Mouse (Mus musculus): ENCODE results near the gene Fbxl22. TPM values are rescaled to one million over a fixed set of nuclear protein-coding genes. Genes with fewer than 3 reads are reported as not detected.

The Fbxl22 gene
- polyA plus RNA-seq, 1 experiment = 0.30 TPM

DNA sequence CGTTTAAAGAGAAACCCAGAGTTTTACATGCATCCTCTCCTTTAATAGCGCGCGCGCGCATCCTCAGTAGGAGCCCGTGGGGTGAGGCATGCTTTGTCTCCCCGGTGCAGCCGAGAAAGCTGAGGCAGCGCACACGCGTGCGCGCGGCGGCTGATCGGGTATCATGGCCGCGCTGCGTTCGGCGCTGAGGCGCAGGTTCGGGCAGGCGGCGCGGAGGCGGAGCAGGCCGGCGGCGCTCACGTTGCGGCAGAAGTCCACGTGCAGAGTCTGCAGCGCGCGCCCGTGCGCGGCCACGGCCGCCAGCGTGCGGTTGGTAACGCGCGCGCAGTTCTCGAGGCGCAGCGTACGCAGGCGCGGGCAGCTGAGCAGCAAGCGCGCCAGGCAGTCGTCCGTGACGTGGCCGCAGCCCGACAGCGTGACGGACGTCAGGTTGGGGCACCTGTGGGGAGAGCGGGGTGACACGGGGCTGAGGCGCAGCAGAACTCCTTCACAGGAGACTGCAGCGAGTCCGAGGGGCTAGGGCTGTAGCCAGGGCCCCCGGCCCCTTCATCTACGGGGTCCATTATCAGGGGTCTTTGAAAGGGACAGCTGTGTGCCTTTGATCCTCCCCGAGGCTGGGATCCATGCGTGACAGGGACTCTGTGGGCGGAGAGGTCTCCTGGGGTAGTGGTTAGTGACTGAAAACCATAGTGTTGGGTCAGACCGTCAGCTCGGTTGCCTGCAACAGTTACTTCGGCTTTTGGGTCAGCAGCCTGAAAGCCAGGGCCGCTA is 2.6 kb downstream of the Fbxl22 start:
- Histone ChIP-seq H3ac (ENCODE audit: control insufficient read depth, insufficient read length, low read depth) (peak overlapping the region; percentile 63), H3K79me2 (ENCODE audit: control insufficient read depth, insufficient read depth) (no peaks in the 10 kb centered on the region), H3K36me3 (ENCODE audit: control insufficient read depth, insufficient read depth) (peaks cover 23% of the 10 kb centered on the region), H3K79me3 (ENCODE audit: low read depth) (no peaks in the 10 kb centered on the region), H3K4me3 (ENCODE audit: insufficient read depth, poor library complexity, severe bottlenecking) (peak overlapping the region; percentile 41), H3K27me3 (ENCODE audit: control insufficient read depth, insufficient read depth, insufficient read length) (no peaks in the 10 kb centered on the region)
- TF ChIP-seq USF1 (IDR thresholded peaks at IDR 0.05; ENCODE audit: low read depth) (no peak), MAX (IDR thresholded peaks at IDR 0.05) (peak; percentile 88)

- no peak for TF ChIP-seq CTCF (IDR thresholded peaks at IDR 0.05; ENCODE audit: control insufficient read depth, insufficient read depth, insufficient read length)
- no peak for TF ChIP-seq MYOD1 (IDR thresholded peaks at IDR 0.05; ENCODE audit: control insufficient read depth, insufficient read length, low read depth)
- TF ChIP-seq FOSL1 (IDR thresholded peaks at IDR 0.05; ENCODE audit: insufficient read depth, low read length, poor library complexity, severe bottlenecking) = no peak
- H3K36me3 ChIP-seq (ENCODE audit: control insufficient read depth, insufficient read depth) = peaks cover 23% of the 10 kb centered on the region
- H3K79me2 ChIP-seq (ENCODE audit: control insufficient read depth, insufficient read depth) = no peaks in the 10 kb centered on the region
- H3ac ChIP-seq (ENCODE audit: control insufficient read depth, insufficient read length, low read depth) = peak overlapping the region; percentile 35
- no peaks in the 10 kb centered on the region for H3K79me3 ChIP-seq (ENCODE audit: low read depth)
- peak overlapping the region; percentile 41 for H3K4me3 ChIP-seq (ENCODE audit: insufficient read depth, poor library complexity, severe bottlenecking)
- H3K27me3 ChIP-seq (ENCODE audit: control insufficient read depth, insufficient read depth, insufficient read length) = no peaks in the 10 kb centered on the region
Measured at GRCm38 (mm10) chr9:66510944-66511343, 3.4 kb downstream of the Fbxl22 start.

DNA sequence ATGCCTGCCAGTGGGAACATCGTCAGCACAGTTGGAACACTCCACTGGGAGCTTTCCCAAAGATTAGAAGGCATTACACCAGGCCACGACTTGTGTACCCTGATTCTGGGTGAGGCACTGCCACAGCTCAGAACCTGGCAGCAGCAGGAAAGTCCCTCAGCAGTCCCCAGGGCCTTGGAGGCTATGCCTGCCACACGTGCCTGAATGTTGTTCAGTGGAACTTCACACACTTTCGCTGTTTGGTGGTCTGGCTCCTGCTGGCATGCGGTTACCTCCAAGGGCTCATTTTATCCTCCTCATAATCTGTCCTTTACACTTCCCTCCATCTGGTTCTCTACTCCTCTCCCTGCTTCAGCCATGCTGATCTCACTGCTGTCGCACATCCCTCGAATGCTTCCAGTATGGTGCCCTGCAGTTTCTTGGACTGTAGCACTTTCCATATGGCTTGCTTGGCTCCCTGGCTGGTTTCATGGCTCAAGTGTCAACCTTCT is 4.0 kb downstream of the Fbxl22 start:
- Histone ChIP-seq H3K79me3 (ENCODE audit: low read depth) (no peaks in the 10 kb centered on the region), H3K27me3 (ENCODE audit: control insufficient read depth, insufficient read depth, insufficient read length) (no peaks in the 10 kb centered on the region), H3K36me3 (ENCODE audit: control insufficient read depth, insufficient read depth) (peaks cover 29% of the 10 kb centered on the region), H3K79me2 (ENCODE audit: control insufficient read depth, insufficient read depth) (no peaks in the 10 kb centered on the region), H3K4me3 (ENCODE audit: insufficient read depth, poor library complexity, severe bottlenecking) (no peak overlapping the region), H3ac (ENCODE audit: control insufficient read depth, insufficient read length, low read depth) (no peak overlapping the region)
- TF ChIP-seq USF1 (IDR thresholded peaks at IDR 0.05; ENCODE audit: low read depth) (no peak), MYOD1 (IDR thresholded peaks at IDR 0.05; ENCODE audit: control insufficient read depth, insufficient read length, low read depth) (no peak), CTCF (IDR thresholded peaks at IDR 0.05; ENCODE audit: control insufficient read depth, insufficient read depth, insufficient read length) (no peak)

DNA sequence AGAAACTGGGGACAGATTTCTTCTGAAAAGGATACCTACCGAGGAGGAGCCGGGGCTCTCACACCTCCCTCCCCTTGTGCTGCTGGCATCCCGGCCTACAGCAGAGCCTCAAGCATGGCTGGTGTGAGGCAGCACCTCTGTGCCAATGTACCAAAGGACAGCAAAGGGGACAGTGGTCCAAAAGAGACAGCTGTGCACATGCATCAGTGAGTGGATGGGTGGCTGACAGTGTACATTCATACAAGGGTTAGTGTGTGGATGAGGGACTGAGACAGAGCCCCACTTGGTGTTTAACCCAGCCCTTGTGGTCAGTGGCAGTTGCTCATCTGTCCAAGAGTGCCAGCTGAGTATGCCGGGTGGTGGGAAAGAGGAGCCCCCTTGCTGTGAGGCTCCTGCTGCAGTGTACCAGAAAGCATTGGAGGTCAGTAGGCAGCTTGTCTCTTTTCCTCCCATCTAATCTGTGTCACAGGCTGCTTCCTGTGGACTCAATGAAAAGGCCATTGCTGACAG is 5.4 kb downstream of the Fbxl22 start:
- Histone ChIP-seq H3K79me2 (ENCODE audit: control insufficient read depth, insufficient read depth) (no peaks in the 10 kb centered on the region), H3ac (ENCODE audit: control insufficient read depth, insufficient read length, low read depth) (no peak overlapping the region), H3K79me3 (ENCODE audit: low read depth) (no peaks in the 10 kb centered on the region), H3K36me3 (ENCODE audit: control insufficient read depth, insufficient read depth) (peaks cover 31% of the 10 kb centered on the region), H3K4me3 (ENCODE audit: insufficient read depth, poor library complexity, severe bottlenecking) (no peak overlapping the region), H3K27me3 (ENCODE audit: control insufficient read depth, insufficient read depth, insufficient read length) (no peaks in the 10 kb centered on the region)
- TF ChIP-seq FOSL1 (IDR thresholded peaks at IDR 0.05; ENCODE audit: insufficient read depth, low read length, poor library complexity, severe bottlenecking) (no peak), CTCF (IDR thresholded peaks at IDR 0.05; ENCODE audit: control insufficient read depth, insufficient read depth, insufficient read length) (no peak), MAX (IDR thresholded peaks at IDR 0.05) (no peak), CEBPB (IDR thresholded peaks at IDR 0.05; ENCODE audit: low read depth) (no peak), USF1 (IDR thresholded peaks at IDR 0.05; ENCODE audit: low read depth) (no peak), MYOG (IDR thresholded peaks at IDR 0.05; ENCODE audit: control insufficient read depth, extremely low read depth, insufficient read length) (no peak), MYOD1 (IDR thresholded peaks at IDR 0.05; ENCODE audit: control insufficient read depth, insufficient read length, low read depth) (no peak)

DNA sequence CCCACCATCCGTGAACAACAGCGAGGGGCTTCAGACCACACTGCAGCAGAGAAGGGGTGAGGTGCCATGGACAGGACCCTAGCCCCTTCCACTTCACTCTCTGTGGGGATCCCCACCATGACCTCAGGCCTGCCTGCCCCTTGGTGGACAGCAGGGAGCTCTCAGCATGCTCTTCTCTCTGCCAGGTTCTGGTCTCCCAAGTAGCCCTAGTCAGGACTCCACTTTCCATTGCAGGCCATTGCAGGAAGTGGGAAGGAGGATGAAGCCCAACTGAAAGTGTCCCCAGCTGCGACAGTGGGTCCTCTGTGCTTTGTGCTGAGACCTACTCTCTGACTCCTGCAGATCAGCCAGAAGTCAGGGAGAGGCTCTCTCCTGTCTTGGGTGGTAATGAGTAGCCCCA is 6.7 kb downstream of the Fbxl22 start:
- peaks cover 31% of the 10 kb centered on the region for H3K36me3 ChIP-seq (ENCODE audit: control insufficient read depth, insufficient read depth)
- no peak for TF ChIP-seq CTCF (IDR thresholded peaks at IDR 0.05; ENCODE audit: control insufficient read depth, insufficient read depth, insufficient read length)
- no peaks in the 10 kb centered on the region for H3K79me2 ChIP-seq (ENCODE audit: control insufficient read depth, insufficient read depth)
- H3K79me3 ChIP-seq (ENCODE audit: low read depth) = no peaks in the 10 kb centered on the region
- H3ac ChIP-seq (ENCODE audit: control insufficient read depth, insufficient read length, low read depth) = no peak overlapping the region
- no peaks in the 10 kb centered on the region for H3K27me3 ChIP-seq (ENCODE audit: control insufficient read depth, insufficient read depth, insufficient read length)
- H3K4me3 ChIP-seq (ENCODE audit: insufficient read depth, poor library complexity, severe bottlenecking) = no peak overlapping the region

- Histone ChIP-seq H3K27me3 (ENCODE audit: control insufficient read depth, insufficient read depth, insufficient read length) (no peaks in the 10 kb centered on the region), H3K79me3 (ENCODE audit: low read depth) (no peaks in the 10 kb centered on the region), H3ac (ENCODE audit: control insufficient read depth, insufficient read length, low read depth) (no peak overlapping the region), H3K36me3 (ENCODE audit: control insufficient read depth, insufficient read depth) (peaks cover 31% of the 10 kb centered on the region), H3K4me3 (ENCODE audit: insufficient read depth, poor library complexity, severe bottlenecking) (no peak overlapping the region), H3K79me2 (ENCODE audit: control insufficient read depth, insufficient read depth) (no peaks in the 10 kb centered on the region)
- TF ChIP-seq MYOD1 (IDR thresholded peaks at IDR 0.05; ENCODE audit: control insufficient read depth, insufficient read length, low read depth) (no peak), MYOG (IDR thresholded peaks at IDR 0.05; ENCODE audit: control insufficient read depth, extremely low read depth, insufficient read length) (no peak), MAX (IDR thresholded peaks at IDR 0.05) (no peak), CEBPB (IDR thresholded peaks at IDR 0.05; ENCODE audit: low read depth) (no peak), CTCF (IDR thresholded peaks at IDR 0.05; ENCODE audit: control insufficient read depth, insufficient read depth, insufficient read length) (no peak), USF1 (IDR thresholded peaks at IDR 0.05; ENCODE audit: low read depth) (no peak), FOSL1 (IDR thresholded peaks at IDR 0.05; ENCODE audit: insufficient read depth, low read length, poor library complexity, severe bottlenecking) (no peak)
Measured at GRCm38 (mm10) chr9:66506424-66506823, 8.0 kb downstream of the Fbxl22 start.

All from C2C12 (cell line).